Mouse (Mus musculus): Measurements from ENCODE around the gene Gm11077.

DNA sequence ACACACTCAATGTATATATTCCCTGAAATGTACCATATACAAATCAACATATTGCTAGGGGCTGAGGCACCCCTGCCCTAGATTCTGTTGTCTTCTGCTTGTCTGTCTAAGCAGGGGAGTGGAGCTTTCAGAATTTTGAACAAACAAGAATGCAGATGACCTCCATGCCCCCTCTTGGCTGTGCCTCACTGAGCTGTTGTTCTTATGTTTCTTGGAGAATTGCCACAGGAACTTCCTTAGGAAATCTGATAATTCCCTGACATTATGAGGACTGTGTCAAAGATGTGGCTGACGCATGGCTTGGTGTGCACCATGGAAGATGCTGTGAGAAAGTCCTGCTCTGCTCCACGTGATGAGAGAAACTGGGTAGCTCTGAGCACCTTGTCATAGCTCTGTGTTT lies 57.0 kb downstream of the Gm11077 start:
- TF ChIP-seq GATA1 (IDR thresholded peaks at IDR 0.05; ENCODE audit: borderline replicate concordance, low read length) = no peak
- TF ChIP-seq FLI1 (IDR thresholded peaks at IDR 0.05; ENCODE audit: low read length) = no peak

Data from megakaryocyte, embryonic 14.5 days (primary cell).